24 mouse cellular contexts compared by ENCODE assay signal in the genomic region with DNA sequence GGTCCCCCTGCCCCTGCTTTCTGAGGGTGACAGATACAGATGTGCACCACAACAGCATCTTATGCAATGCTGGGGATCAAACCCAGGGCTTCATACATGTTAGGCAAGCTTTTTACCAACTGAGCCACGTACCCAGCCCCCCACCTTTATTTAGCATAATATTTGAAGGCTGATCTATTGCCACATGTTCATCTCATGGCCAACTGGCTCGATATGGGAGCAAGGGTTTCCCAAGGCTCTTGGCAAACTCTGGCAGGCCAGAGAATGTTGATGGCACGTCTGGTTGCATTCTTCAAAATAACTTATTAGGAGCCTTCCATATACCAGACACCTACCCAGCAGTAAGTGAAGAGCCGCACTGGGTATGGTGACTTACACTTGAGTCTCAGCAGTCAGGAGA. TPM values are rescaled to one million over a fixed set of nuclear protein-coding genes. Genes with fewer than 3 reads are reported as not detected.
"Had no signal": no experiment of that assay in that cellular context is flagged by ENCODE, and none has a peak within 500 bp of the region (broad histone marks: within the 10 kb centered on the region; RNA-seq: fewer than 3 reads in every experiment).

No protein-coding gene starts in this region.

- H3K27ac ChIP-seq: kidney, embryonic 15.5 days; limb, embryonic 10.5 days; limb, embryonic 13.5 days; liver, embryonic 15.5 days; midbrain, embryonic 12.5 days; midbrain, embryonic 15.5 days; neural tube, embryonic 13.5 days; stomach, embryonic 15.5 days had no signal

- H3K9ac ChIP-seq: kidney, embryonic 15.5 days; limb, embryonic 13.5 days; liver, embryonic 15.5 days; midbrain, embryonic 12.5 days; midbrain, embryonic 15.5 days; neural tube, embryonic 13.5 days; stomach, embryonic 15.5 days had no signal

- H3K36me3 ChIP-seq: kidney, embryonic 15.5 days; limb, embryonic 10.5 days; limb, embryonic 13.5 days; liver, embryonic 15.5 days; midbrain, embryonic 12.5 days; midbrain, embryonic 15.5 days; neural tube, embryonic 13.5 days; stomach, embryonic 15.5 days had no signal

- H3K4me2 ChIP-seq: kidney, embryonic 15.5 days; limb, embryonic 13.5 days; liver, embryonic 15.5 days; midbrain, embryonic 12.5 days; midbrain, embryonic 15.5 days; neural tube, embryonic 13.5 days; stomach, embryonic 15.5 days had no signal

- H3K27me3 ChIP-seq: kidney, embryonic 15.5 days; limb, embryonic 13.5 days; midbrain, embryonic 12.5 days; midbrain, embryonic 15.5 days; neural tube, embryonic 13.5 days; stomach, embryonic 15.5 days had no signal

- H3K4me3 ChIP-seq: kidney, embryonic 15.5 days; limb, embryonic 10.5 days; limb, embryonic 13.5 days; liver, embryonic 15.5 days; midbrain, embryonic 12.5 days; midbrain, embryonic 15.5 days; myocyte; neural tube, embryonic 13.5 days; stomach, embryonic 15.5 days had no signal

- H3K9me3 ChIP-seq: kidney, embryonic 15.5 days; limb, embryonic 10.5 days; limb, embryonic 13.5 days; liver, embryonic 15.5 days; midbrain, embryonic 12.5 days; midbrain, embryonic 15.5 days; neural tube, embryonic 13.5 days; stomach, embryonic 15.5 days had no signal

- H3K4me1 ChIP-seq: kidney, embryonic 15.5 days; midbrain, embryonic 15.5 days had no signal

- DNase-seq: kidney, adult 11 months; kidney, adult 8-10 months; kidney, postnatal 10 days; kidney, postnatal 4 days; liver; lung, adult 2 months; lung, postnatal 14 days; lung, postnatal 4 days; retina, postnatal 1 day; spleen, adult 18-20 months; thymus, postnatal 25 days had no signal

RNA-seq across cellular contexts. Expression of gene Mapk8ip1, which starts 42.2 kb away (rescaled TPM):
- total RNA-seq: megakaryocyte progenitor cell, adult 5-6 weeks; megakaryocyte-erythroid progenitor cell, adult 5-6 weeks; monocyte, adult 5-6 weeks; neutrophil, adult 5-6 weeks had no signal
